Mouse (Mus musculus): ENCODE measurements around the gene Ctnna3.

Ctnna3 gene

GRCm38 (mm10) chr10:63526027-63526426 lies 96.1 kb downstream of the Ctnna3 start:
- no peak for DNase-seq (ENCODE audit: low spot score in 2 of 2)

GRCm38 (mm10) chr10:63532381-63532780 lies 102.5 kb downstream of the Ctnna3 start:
- DNase-seq (ENCODE audit: low spot score in 2 of 2), result no peak

- no peak for DNase-seq (ENCODE audit: low spot score in 2 of 2)
Measured at GRCm38 (mm10) chr10:63541754-63542153, 111.9 kb downstream of the Ctnna3 start.

GRCm38 (mm10) chr10:63542493-63542892 lies 112.6 kb downstream of the Ctnna3 start:
- DNase-seq (ENCODE audit: low spot score in 2 of 2), result no peak

GRCm38 (mm10) chr10:63566691-63567090 lies 136.8 kb downstream of the Ctnna3 start:
- no peak for DNase-seq (ENCODE audit: low spot score in 2 of 2)

- DNase-seq (ENCODE audit: low spot score in 2 of 2), result no peak
Measured at GRCm38 (mm10) chr10:63571561-63571960, 141.7 kb downstream of the Ctnna3 start.

- DNase-seq (ENCODE audit: low spot score in 2 of 2), result no peak
Measured at GRCm38 (mm10) chr10:63572866-63573265, 143.0 kb downstream of the Ctnna3 start.

- no peak for DNase-seq (ENCODE audit: low spot score in 2 of 2)
Measured at GRCm38 (mm10) chr10:63574100-63574609, 144.3 kb downstream of the Ctnna3 start.

- DNase-seq (ENCODE audit: low spot score in 2 of 2), result peak; percentile 36 to 81
Measured at GRCm38 (mm10) chr10:63582608-63583007, 152.7 kb downstream of the Ctnna3 start.

- no peak for DNase-seq (ENCODE audit: low spot score in 2 of 2)
Measured at GRCm38 (mm10) chr10:63583798-63584374, 154.0 kb downstream of the Ctnna3 start.

GRCm38 (mm10) chr10:63599417-63599816 lies 169.5 kb downstream of the Ctnna3 start:
- DNase-seq (ENCODE audit: low spot score in 2 of 2), result no peak

GRCm38 (mm10) chr10:63601206-63601605 lies 171.3 kb downstream of the Ctnna3 start:
- DNase-seq (ENCODE audit: low spot score in 2 of 2), result no peak

GRCm38 (mm10) chr10:63628546-63628945 lies 198.6 kb downstream of the Ctnna3 start:
- no peak for DNase-seq (ENCODE audit: low spot score in 2 of 2)

GRCm38 (mm10) chr10:63633915-63634314 lies 204.0 kb downstream of the Ctnna3 start:
- DNase-seq (ENCODE audit: low spot score in 2 of 2), result no peak

- DNase-seq (ENCODE audit: low spot score in 2 of 2), result no peak
Measured at GRCm38 (mm10) chr10:63637987-63638386, 208.1 kb downstream of the Ctnna3 start.

- DNase-seq (ENCODE audit: low spot score in 2 of 2), result no peak
Measured at GRCm38 (mm10) chr10:63647300-63647699, 217.4 kb downstream of the Ctnna3 start.

GRCm38 (mm10) chr10:63650307-63650706 lies 220.4 kb downstream of the Ctnna3 start:
- no peak for DNase-seq (ENCODE audit: low spot score in 2 of 2)

GRCm38 (mm10) chr10:63652887-63653286 lies 223.0 kb downstream of the Ctnna3 start:
- no peak for DNase-seq (ENCODE audit: low spot score in 2 of 2)

GRCm38 (mm10) chr10:63653571-63653970 lies 223.7 kb downstream of the Ctnna3 start:
- no peak for DNase-seq (ENCODE audit: low spot score in 2 of 2)

GRCm38 (mm10) chr10:63654560-63654959 lies 224.7 kb downstream of the Ctnna3 start:
- DNase-seq (ENCODE audit: low spot score in 2 of 2), result no peak

- no peak for DNase-seq (ENCODE audit: low spot score in 2 of 2)
Measured at GRCm38 (mm10) chr10:63676343-63676742, 246.4 kb downstream of the Ctnna3 start.

- DNase-seq (ENCODE audit: low spot score in 2 of 2), result no peak
Measured at GRCm38 (mm10) chr10:63689233-63689632, 259.3 kb downstream of the Ctnna3 start.

GRCm38 (mm10) chr10:63689651-63690050 lies 259.8 kb downstream of the Ctnna3 start:
- DNase-seq (ENCODE audit: low spot score in 2 of 2), result no peak

GRCm38 (mm10) chr10:63692039-63692438 lies 262.1 kb downstream of the Ctnna3 start:
- no peak for DNase-seq (ENCODE audit: low spot score in 2 of 2)
